Mouse (Mus musculus) embryo, embryonic 10.5 days (tissue): ENCODE measurements around the gene Klf3.

Source experiments
- DNase-seq: peaks from one replicate; pipeline ENCODE4 v3.0.0-alpha.2; 2015; ENCODE audit warnings: low spot score

The Klf3 gene

DNA sequence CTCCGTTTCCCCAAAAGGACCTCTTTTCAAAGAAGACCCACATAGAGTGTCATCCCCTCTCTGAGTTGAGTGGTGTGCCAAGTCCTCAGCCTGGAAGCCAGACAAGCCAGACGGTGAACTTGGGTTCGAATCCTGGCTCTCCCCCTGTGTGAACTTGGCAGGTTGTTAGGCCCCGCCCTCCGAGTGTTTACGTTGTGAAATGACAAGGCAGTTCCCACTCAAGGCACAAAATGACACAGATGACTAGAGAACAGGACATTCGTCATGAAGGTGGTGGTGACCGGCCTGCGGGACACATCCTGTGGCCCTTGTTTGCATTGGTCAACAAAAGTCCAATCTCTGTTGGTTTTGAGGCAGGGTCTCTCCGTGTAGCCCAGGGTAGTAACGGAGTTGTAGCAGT, 6.7 kb downstream of the Klf3 start:
- DNase-seq = no peak

DNA sequence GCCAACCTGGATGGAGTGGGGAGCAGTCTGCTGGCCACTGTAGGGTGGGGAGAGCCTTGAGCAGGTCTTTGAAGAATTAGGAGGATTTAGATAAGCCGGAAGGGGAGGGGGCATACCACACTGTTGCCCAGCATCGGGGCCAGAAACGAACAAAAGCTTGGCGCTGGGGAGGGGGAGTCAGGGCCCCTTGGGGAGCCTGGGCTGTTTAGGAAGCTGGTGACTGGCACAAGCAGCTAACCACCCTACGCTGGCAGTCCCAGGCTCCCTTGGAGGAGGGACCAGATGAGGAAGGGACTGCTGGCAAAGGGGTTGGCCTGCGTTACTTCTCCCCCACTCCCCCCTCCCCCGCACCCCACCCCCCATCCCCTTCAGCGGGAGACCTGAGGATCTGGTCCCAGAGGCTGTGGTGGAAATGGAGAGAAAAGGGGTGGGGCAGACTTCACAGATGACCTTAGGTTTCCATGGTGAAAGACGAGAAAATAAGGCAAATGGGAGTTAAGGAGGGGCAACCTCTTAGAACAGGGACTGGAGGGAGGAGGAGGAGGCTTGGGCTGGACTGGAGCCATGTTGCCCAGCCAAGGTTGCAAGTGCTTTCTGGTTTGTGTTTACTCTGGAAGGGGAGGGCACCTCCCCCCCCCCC, 7.8 kb downstream of the Klf3 start:
- peak; percentile 86 for DNase-seq

- peak; percentile 56 for DNase-seq
These were observed 8.4 kb downstream of the Klf3 start for GRCm38 (mm10) chr5:64811500-64812123.

DNA sequence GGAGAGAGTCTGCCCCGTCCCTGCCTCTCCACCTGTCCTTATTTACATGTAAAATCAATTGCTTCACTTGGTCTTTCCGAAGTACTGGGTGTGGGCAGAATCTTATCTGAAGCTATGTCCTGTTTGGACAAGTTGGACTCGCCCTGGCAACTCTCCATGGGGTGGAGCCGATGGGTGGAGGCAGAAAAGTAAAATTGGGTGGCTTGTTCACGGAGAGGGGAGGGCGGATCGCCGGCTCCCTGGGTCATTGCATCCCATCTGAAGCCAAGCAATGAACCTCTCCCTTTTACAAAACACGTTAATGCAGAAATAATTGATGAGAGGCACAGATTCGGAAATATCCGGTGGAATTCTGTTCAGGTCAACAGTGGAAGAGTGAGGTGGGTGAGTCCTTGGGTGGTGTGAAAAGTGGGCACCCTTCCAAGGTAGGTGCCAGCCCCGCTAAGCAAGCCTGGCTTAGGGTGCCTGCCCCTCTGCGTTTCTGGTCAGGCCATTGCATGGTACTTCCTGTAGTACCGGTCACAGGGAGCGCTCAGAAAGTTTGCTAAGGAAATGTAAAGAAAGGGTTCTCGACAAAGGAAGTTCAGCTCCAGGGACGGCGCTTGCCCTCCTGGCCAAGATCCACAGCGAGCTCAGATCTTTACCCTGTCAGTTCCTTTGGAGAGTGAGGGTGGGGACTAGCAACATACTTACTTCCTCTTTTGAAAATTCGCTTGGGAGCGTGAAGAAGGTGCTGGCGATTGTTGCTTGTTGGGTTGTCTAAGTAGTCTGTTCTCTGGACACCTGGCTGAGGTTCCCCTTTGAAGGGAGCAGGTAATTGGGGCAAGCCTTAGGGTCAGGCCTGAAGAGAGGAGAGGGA, 9.2 kb downstream of the Klf3 start:
- DNase-seq = no peak

GRCm38 (mm10) chr5:64812983-64813304, 9.8 kb downstream of the Klf3 start:
- DNase-seq = peak; percentile 46

DNA sequence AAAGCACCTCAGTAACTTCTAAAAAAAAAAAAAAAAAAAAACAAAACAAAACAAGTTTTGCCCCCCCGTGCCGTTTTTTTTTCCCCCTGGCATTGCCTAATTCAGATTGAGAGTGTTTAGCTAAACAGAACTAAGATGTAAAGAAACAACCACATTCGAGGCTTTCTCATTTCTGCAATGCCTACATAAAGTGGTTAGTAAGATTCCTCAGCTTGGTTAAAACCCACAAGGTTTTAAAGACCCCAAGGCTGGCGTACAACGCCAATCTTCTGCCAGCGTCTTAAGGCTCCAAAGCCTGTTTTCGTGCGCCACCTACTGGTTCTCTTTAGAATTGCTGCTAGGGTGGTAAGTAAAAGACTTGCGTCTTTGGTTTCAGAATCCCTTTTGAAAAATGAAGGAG, 10.2 kb downstream of the Klf3 start:
- peak; percentile 98 for DNase-seq

DNA sequence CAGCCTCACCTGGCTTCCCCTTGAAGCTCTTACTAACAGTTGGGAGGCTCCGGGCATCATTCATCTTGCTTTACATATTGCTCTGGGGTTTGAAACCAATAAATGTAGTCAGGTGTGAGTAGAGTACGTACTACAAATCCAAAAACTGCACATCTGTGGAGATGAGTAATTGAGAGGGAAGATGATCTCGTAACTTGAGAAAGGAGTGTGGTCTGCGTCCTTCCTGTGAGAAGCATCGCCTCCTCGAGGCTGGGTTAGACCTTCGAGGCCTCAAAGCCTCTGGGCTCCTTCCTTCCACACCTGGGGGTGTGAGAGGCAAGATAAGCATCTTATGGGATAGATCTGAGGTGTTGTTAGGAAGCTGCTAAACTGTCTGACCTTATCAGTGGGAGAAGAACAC, 11.2 kb downstream of the Klf3 start:
- DNase-seq = no peak

- no peak for DNase-seq
These were observed 12.4 kb downstream of the Klf3 start for GRCm38 (mm10) chr5:64815631-64816030.

- DNase-seq = no peak
These were observed 13.2 kb downstream of the Klf3 start for GRCm38 (mm10) chr5:64816290-64816973.

DNA sequence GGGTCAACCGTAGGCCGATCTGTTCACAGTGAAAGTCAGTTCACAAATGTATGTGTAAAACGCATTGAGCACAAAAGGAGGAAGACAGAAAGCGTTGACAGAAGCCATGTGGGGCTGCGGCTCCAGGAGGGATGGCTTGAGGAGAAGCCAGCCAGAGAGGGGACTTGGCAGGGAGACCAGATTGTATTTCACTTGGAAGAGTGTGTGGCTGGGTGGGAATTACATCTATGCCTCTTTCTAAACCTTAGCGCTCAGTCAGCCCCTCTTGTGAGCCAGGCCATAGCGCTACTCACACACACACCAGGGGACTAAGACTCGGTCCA, 13.7 kb downstream of the Klf3 start:
- DNase-seq = no peak

- no peak for DNase-seq
These were observed 16.2 kb downstream of the Klf3 start for GRCm38 (mm10) chr5:64819390-64819789.

- no peak for DNase-seq
These were observed 16.9 kb downstream of the Klf3 start for GRCm38 (mm10) chr5:64820138-64820537.

DNA sequence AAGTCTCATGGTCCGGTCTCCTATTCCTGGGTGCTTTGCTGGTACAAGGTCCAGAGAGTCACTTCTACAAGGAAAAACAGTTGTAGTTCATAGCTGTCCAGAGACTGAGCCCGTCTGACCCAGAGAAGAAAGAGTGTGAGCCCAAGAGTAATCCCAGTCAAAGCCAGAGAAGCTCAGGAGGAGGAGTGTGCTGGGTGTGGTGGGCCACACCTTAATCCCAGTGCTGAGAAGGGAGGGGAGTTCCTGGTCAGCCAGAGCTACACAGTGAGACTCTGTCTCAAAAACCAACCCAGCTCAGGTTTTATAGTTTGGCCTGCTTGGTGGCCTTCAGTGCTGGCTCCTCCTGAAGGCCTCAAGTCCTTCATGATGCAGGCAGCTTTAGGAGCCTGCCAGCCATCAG, 18.1 kb downstream of the Klf3 start:
- DNase-seq = no peak

GRCm38 (mm10) chr5:64821964-64822363, 18.8 kb downstream of the Klf3 start:
- no peak for DNase-seq

GRCm38 (mm10) chr5:64823431-64823830, 20.2 kb downstream of the Klf3 start:
- no peak for DNase-seq

GRCm38 (mm10) chr5:64824765-64825164, 21.6 kb downstream of the Klf3 start:
- no peak for DNase-seq

DNA sequence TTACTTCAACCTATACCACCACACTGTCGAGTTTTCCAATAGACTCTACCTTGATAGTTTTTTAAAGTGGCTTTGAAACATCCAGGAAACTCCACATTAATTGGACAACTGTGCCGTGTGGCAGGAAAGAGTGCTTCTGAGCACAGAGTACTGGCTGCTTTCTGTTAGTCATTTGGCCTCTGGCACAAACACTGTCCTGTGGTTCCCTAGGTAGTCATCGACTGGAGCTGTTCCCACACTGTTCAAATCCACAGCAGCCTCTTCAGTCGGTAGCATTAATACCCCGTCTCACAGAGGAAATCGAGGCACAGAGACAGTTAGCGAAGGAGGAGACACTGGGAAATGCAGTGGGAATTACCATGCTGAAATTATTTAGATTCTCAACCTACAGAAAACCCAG, 22.3 kb downstream of the Klf3 start:
- no peak for DNase-seq

DNA sequence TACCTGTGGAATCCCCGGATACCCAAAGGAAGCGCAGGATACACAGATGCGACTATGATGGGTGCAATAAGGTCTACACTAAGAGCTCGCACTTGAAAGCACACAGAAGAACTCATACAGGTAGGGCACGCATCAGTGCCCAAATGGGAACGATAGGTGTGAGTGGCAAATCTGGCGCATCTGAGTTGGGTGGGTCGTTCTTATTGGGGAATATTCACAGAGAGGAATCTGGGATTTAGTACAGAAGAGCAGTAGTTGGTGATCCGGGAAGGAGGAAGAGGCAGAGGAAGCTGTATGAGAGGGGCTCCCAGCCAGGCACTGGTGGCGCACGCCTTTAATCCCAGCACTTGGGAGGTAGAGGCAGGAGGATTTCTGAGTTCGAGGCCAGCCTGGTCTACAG, 24.0 kb downstream of the Klf3 start:
- DNase-seq = no peak

DNA sequence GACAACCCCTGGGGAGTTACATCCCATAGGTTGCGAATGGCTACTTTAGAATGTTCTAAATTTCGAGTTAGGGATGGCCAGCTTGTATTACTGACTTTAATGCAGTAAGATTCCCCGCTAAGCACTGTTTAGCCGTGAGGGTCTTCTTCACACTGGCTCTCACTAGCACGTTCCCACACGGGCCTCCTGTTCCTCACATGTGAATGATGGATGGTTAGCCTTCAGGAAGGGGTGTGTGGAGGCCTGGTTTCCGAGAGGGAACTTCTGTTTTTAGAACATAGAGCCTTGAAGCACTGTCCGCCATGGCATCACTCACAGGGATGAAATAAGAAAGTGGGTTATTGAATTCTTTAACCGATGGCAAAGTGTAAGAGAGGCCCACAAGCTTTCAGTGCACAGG, 25.1 kb downstream of the Klf3 start:
- no peak for DNase-seq

DNA sequence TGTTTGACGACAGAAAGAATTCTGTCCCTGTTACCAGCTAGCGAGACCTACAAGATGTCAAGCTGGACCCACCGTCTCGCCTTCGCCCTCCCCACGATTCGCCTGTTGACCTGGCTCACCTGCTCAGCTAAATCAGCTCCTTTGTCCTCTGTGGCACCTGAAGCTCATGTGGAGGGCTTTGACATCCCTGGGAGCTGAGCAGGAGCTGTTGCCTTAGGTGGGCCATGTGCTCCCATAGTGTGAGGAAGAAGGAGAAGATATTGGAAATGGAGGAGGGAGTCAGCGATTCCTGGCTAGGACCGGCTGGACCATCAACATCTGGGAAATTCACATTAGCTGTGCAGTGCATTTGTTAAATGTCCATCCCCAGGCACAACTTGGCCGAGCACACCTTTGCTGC, 26.4 kb downstream of the Klf3 start:
- DNase-seq = no peak

DNA sequence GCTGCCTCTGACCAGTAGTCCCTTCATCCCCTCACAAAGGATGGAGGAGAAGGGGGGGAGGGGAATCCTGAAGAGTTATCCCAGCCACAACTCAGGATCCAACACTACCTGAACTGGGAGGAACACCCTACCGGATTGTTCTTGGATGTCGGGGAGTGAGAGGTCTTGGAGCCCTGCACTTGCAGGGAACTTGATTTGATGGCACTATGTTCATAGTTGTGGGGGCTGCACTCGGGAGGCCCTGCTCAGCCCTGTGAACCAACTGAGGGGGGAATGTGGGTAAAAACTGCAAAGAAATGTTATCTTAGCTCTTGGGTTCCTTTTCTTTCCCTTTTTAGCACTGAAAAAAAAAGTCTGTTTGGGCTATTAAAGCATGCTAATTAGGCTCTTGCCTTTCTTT, 27.6 kb downstream of the Klf3 start:
- DNase-seq = no peak

GRCm38 (mm10) chr5:64833410-64833809, 30.2 kb downstream of the Klf3 start:
- no peak for DNase-seq

- DNase-seq = no peak
These were observed 31.0 kb downstream of the Klf3 start for GRCm38 (mm10) chr5:64834213-64834612.
